Mouse (Mus musculus): ENCODE measurements around the gene Ctbp2.

The Ctbp2 gene

DNA sequence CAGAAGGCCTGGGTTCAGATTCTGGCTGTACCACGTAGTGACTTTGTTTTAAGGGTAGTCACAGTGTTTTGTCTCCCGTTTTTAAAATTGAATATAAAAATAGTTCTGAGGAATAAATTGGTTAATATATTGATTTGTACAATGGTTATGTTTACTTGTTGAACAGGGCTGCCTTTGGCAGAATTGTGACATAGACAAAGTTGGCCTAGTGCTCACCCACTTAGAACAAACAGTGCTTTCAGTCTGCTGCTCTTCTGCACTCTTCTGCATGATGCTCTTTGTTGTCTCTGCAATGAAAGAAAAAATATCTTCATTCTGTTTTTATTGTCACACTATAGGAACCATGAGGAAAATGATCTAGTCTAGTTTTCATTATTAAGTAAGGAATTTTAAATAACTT, 185.0 kb downstream of the Ctbp2 start:
- no peak for DNase-seq (ENCODE audit: inconsistent ontology term)

Measured in Muller cell, postnatal 12 days (primary cell).